Mouse (Mus musculus) intestine, embryonic 14.5 days (tissue): ENCODE measurements at regions not wholly inside any gene's neighbourhood (a gene's known extent, or its start where the extent isn't known, plus 50 kb on each side); places are given as distances from the start of the nearest gene placed in this dataset.
A peak's percentile ranks its signal among the peaks of the same experiment; 100 is the strongest.

Source experiments
- ATAC-seq: fragments of 200-750 bp; cut with Nextera tagmentation; replicated peaks from 2 replicates; pipeline ENCODE4 v1.8.0; 2017; ENCODE audit warnings: low read depth, moderate number of reproducible peaks, moderate TSS enrichment, moderate library complexity; ENCODE audit not compliant: low FRiP score, low TSS enrichment
- DNase-seq: peaks from one replicate; pipeline ENCODE4 v3.0.0-alpha.2; 2018; ENCODE audit warnings: low spot score
- H3K27ac ChIP-seq: fragments of 300-500 bp; sonication (generic); 2 replicates; pipeline ENCODE4 v1.5.1; 2014; ENCODE audit warnings: low read depth, mild to moderate bottlenecking, control low read depth
- H3K27me3 ChIP-seq: fragments of 300-500 bp; sonication (generic); replicated peaks from 2 replicates; pipeline ENCODE4 v1.6.1; 2014; ENCODE audit warnings: low read length, control low read depth; ENCODE audit not compliant: control insufficient read depth, insufficient read depth
- H3K36me3 ChIP-seq: fragments of 300-500 bp; sonication (generic); 2 replicates; pipeline ENCODE4 v1.6.1; 2014; ENCODE audit warnings: low read length, control low read depth; ENCODE audit not compliant: control insufficient read depth, insufficient read depth
- H3K4me1 ChIP-seq: fragments of 300-500 bp; sonication (generic); replicated peaks from 2 replicates; pipeline ENCODE4 v1.6.1; 2014; ENCODE audit warnings: low read length, control low read depth, mixed read lengths; ENCODE audit not compliant: control insufficient read depth, insufficient read depth
- H3K4me2 ChIP-seq: fragments of 300-500 bp; sonication (generic); 2 replicates; pipeline ENCODE4 v1.6.1; 2014; ENCODE audit warnings: low read length
- H3K4me3 ChIP-seq: fragments of 300-500 bp; sonication (generic); 2 replicates; pipeline ENCODE4 v1.5.1; 2014; ENCODE audit warnings: low read depth, low read length, control low read depth, mixed read lengths
- H3K9ac ChIP-seq: fragments of 300-500 bp; sonication (generic); 2 replicates; pipeline ENCODE4 v1.6.1; 2014; ENCODE audit warnings: mild to moderate bottlenecking, low read length
- H3K9me3 ChIP-seq: fragments of 300-500 bp; sonication (generic); 2 replicates; pipeline ENCODE4 v1.6.1; 2016; ENCODE audit warnings: low read length, control low read depth; ENCODE audit not compliant: control insufficient read depth
- WGBS: fragments of 180-500 bp; shearing (Covaris S2); extraction: QIAGEN DNeasy Blood & Tissue Kit; methylation state at CpG from one replicate; pipeline ENCODE4 v1.1.7; 2014; 5-methylcytosine and 5-hydroxymethylcytosine counted together

GRCm38 (mm10) chr8:87105106-87105505 lies 220.0 kb upstream of the N4bp1 start:
- H3K4me3 ChIP-seq: no peak overlapping the region
- no peaks in the 10 kb centered on the region for H3K27me3 ChIP-seq
- H3K36me3 ChIP-seq: no peaks in the 10 kb centered on the region
- no peak overlapping the region for H3K27ac ChIP-seq
- DNase-seq (no peak), ATAC-seq (no peak)
- 60% methylated on average over 7 of the region's 7 CpGs for WGBS
- no peak overlapping the region for H3K9ac ChIP-seq
- H3K4me1 ChIP-seq: no peaks in the 10 kb centered on the region
- no peaks in the 10 kb centered on the region for H3K9me3 ChIP-seq
- H3K4me2 ChIP-seq: no peak overlapping the region

- Histone ChIP-seq H3K4me3 (no peak overlapping the region), H3K9me3 (no peaks in the 10 kb centered on the region), H3K36me3 (no peaks in the 10 kb centered on the region), H3K27me3 (no peaks in the 10 kb centered on the region), H3K9ac (no peak overlapping the region), H3K4me1 (0 out of 2 replicates have a peak, but pooled peaks cover 2% of the 10 kb centered on the region), H3K4me2 (no peak overlapping the region), H3K27ac (no peak overlapping the region)
- DNase-seq (no peak), ATAC-seq (no peak)
- WGBS: 38% methylated on average over 2 of the region's 2 CpGs
Observed at GRCm38 (mm10) chr8:87095211-87095610, 210.2 kb upstream of the N4bp1 start.

GRCm38 (mm10) chr8:87094685-87095084 lies 209.6 kb upstream of the N4bp1 start:
- Histone ChIP-seq H3K4me1 (0 out of 2 replicates have a peak, but pooled peaks cover 2% of the 10 kb centered on the region), H3K9me3 (no peaks in the 10 kb centered on the region), H3K27ac (no peak overlapping the region), H3K4me3 (no peak overlapping the region), H3K9ac (no peak overlapping the region), H3K27me3 (no peaks in the 10 kb centered on the region), H3K36me3 (no peaks in the 10 kb centered on the region), H3K4me2 (no peak overlapping the region)
- DNase-seq: no peak
- ATAC-seq: no peak
- WGBS: 71% methylated on average over 4 of the region's 4 CpGs

- no peak overlapping the region for H3K27ac ChIP-seq
- ATAC-seq (no peak), DNase-seq (no peak)
- no peaks in the 10 kb centered on the region for H3K9me3 ChIP-seq
- 0 out of 2 replicates have a peak, but pooled peaks cover 2% of the 10 kb centered on the region for H3K4me1 ChIP-seq
- H3K27me3 ChIP-seq: no peaks in the 10 kb centered on the region
- no peak overlapping the region for H3K4me3 ChIP-seq
- no peaks in the 10 kb centered on the region for H3K36me3 ChIP-seq
- 42% methylated on average over 10 of the region's 10 CpGs for WGBS
- no peak overlapping the region for H3K9ac ChIP-seq
- H3K4me2 ChIP-seq: no peak overlapping the region
Observed at GRCm38 (mm10) chr8:87093716-87094115, 208.7 kb upstream of the N4bp1 start.

- Histone ChIP-seq H3K4me2 (no peak overlapping the region), H3K9ac (no peak overlapping the region), H3K27ac (no peak overlapping the region), H3K27me3 (no peaks in the 10 kb centered on the region), H3K9me3 (no peaks in the 10 kb centered on the region), H3K36me3 (no peaks in the 10 kb centered on the region), H3K4me3 (no peak overlapping the region), H3K4me1 (0 out of 2 replicates have a peak, but pooled peaks cover 2% of the 10 kb centered on the region)
- ATAC-seq (no peak), DNase-seq (no peak)
- WGBS: 50% methylated on average over 5 of the region's 5 CpGs
Observed at GRCm38 (mm10) chr8:87093081-87093480, 208.0 kb upstream of the N4bp1 start.

GRCm38 (mm10) chr8:87087451-87088095 lies 202.5 kb upstream of the N4bp1 start:
- ATAC-seq (no peak), DNase-seq (peak; percentile 87)
- H3K9ac ChIP-seq: no peak overlapping the region
- H3K4me1 ChIP-seq: no peaks in the 10 kb centered on the region
- no peaks in the 10 kb centered on the region for H3K27me3 ChIP-seq
- H3K9me3 ChIP-seq: no peaks in the 10 kb centered on the region
- WGBS: 40% methylated on average over 9 of the region's 9 CpGs
- H3K36me3 ChIP-seq: no peaks in the 10 kb centered on the region
- no peak overlapping the region for H3K27ac ChIP-seq
- H3K4me3 ChIP-seq: no peak overlapping the region
- H3K4me2 ChIP-seq: no peak overlapping the region

GRCm38 (mm10) chr8:87078260-87078659 lies 193.2 kb upstream of the N4bp1 start:
- Histone ChIP-seq H3K9ac (no peak overlapping the region), H3K4me1 (no peaks in the 10 kb centered on the region), H3K9me3 (no peaks in the 10 kb centered on the region), H3K27me3 (no peaks in the 10 kb centered on the region), H3K4me2 (no peak overlapping the region), H3K36me3 (no peaks in the 10 kb centered on the region), H3K27ac (no peak overlapping the region), H3K4me3 (no peak overlapping the region)
- DNase-seq (no peak), ATAC-seq (no peak)
- WGBS: 74% methylated on average over 6 of the region's 6 CpGs

GRCm38 (mm10) chr8:87075921-87076320 lies 190.9 kb upstream of the N4bp1 start:
- Histone ChIP-seq H3K4me3 (no peak overlapping the region), H3K4me1 (no peaks in the 10 kb centered on the region), H3K9ac (no peak overlapping the region), H3K4me2 (no peak overlapping the region), H3K9me3 (no peaks in the 10 kb centered on the region), H3K27me3 (no peaks in the 10 kb centered on the region), H3K36me3 (no peaks in the 10 kb centered on the region), H3K27ac (no peak overlapping the region)
- no peak for DNase-seq
- no peak for ATAC-seq
- 85% methylated on average over 4 of the region's 4 CpGs for WGBS

GRCm38 (mm10) chr8:87071224-87071623 lies 186.2 kb upstream of the N4bp1 start:
- no peaks in the 10 kb centered on the region for H3K9me3 ChIP-seq
- ATAC-seq: no peak
- DNase-seq: no peak
- no peaks in the 10 kb centered on the region for H3K27me3 ChIP-seq
- H3K4me3 ChIP-seq: no peak overlapping the region
- no peak overlapping the region for H3K9ac ChIP-seq
- H3K36me3 ChIP-seq: no peaks in the 10 kb centered on the region
- H3K27ac ChIP-seq: no peak overlapping the region
- no peak overlapping the region for H3K4me2 ChIP-seq
- no peaks in the 10 kb centered on the region for H3K4me1 ChIP-seq
